Mouse (Mus musculus): Measurements from ENCODE around the gene Itgb3bp.

DNA sequence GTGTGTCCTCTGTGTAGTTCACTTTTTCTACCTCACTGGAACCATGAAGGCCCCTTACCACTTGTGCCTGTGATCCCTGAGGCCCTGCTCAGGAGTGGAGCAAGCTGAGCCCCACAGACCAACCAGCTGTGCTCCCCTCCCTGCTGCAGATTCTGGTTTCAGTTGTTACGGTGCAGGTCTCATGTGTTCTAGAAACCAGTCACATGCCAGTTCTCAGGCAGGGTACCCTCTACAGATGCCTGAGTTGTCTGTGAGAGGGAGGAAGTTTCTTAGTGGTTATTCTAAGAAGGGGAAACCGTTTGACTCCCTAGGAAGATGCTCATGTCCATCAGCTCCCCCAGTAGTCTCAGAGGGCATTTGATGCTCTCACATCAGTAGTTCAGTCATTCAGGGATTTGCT is 15.0 kb upstream of the Itgb3bp start:
- TF ChIP-seq CTCF (IDR thresholded peaks at IDR 0.05; ENCODE audit: borderline replicate concordance, control insufficient read depth, extremely low read depth, insufficient read depth, low read length, poor library complexity) (no peak), POLR2A (IDR thresholded peaks at IDR 0.05; ENCODE audit: control insufficient read depth, extremely low read depth, insufficient read depth, low read length, poor library complexity) (no peak)

Measured in thymus, adult 2 months (tissue).